Mouse (Mus musculus): ENCODE data around the gene Olfr1302.

Gene Olfr1302

DNA sequence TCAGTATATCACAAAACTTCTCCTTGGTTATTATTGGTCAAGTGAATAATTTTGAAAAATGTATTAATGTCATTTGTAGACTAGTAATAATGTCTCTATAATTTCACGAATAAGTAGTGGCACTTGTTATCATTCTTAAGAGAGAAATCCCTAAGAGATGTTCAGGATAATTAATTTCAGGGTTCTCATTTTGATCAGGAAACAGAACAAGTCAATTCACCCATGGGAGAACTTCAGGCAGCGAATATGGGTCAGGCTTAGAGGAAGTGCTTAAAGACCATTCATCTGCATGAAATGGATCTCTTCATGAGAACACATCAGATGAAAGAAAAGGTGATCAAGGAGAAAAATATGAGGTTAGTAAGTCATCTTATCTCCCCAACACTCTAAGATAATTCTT is at the start of gene Olfr1302:
Olfr1302 (plus strand) TSS at position 301 of the 400 bp plus-strand sequence.
- CTCF ChIA-PET: no interaction called here
- POLR2A ChIA-PET: no interaction called here

DNA sequence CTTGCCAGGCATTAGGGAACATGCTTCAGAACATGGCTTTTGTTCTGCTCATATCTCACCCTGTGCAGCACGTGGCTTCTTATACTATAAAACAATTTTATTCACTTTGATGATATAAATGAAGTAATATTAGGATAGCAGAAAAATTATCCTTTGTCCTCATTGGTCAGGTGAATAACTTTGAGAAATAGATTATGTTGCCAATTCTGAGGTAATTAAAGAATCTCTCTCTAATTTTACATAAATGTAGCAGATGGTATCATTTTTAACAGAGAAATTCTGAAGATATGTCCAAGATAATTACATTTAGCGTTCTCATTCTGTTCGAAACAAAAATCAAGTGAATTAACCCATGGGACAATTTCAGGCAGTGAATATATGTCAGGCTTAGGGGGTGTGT is 26.5 kb upstream of the Olfr1302 start, which contains the start of gene Olfr1301:
Olfr1301 (plus strand) TSS at position 301 of the 400 bp plus-strand sequence.
- POLR2A ChIA-PET: no interaction called here
- CTCF ChIA-PET: no interaction called here

DNA sequence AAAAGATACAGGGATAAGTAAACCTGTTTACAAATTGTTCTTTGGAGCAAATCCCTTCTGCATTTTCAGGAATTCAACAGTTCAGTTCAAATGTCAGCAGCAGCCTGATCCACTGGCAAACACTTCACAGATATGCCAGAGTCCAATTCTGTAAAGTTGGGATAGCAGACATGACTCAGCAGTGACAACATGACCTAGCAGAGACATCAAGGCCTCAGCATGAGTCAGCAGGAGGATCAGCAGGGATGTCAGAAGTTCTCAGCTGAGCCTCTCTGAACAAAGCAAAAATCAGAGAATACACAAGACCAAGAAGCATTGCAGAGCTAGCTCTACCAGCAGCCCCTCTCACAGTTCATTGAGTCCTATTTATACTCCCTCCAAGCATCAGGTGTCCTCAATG is 35.7 kb downstream of the Olfr1302 start:
- CTCF ChIA-PET: no interaction called here

DNA sequence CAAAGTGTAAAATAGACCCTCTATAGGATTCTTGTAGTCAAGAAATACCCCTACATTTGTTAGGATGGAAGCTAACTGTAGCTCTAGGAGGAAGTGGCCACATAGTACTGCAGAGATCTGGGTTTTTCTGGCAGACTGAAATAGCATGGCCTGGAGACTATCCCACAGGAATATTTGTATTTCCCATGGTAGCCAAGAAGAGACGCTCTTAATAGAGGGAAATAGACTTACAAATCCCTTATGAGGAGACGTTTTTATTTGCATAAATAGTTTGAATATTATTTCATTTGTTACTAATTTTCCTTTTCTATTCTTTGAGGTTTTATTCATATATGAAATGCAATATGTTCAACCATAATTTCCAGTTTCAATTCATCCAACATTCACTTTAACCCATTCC is 43.0 kb downstream of the Olfr1302 start, which contains the start of gene Olfr1303:
Olfr1303 (minus strand) TSS at position 101 of the 400 bp plus-strand sequence.
- POLR2A ChIA-PET: no interaction called here

More for the DNA sequence above, 35.7 kb downstream of the Olfr1302 start:
- POLR2A ChIA-PET: no interaction called here

More for the DNA sequence above, 43.0 kb downstream of the Olfr1302 start, which contains the start of gene Olfr1303:
- CTCF ChIA-PET: no interaction called here
